Mouse (Mus musculus) frontal cortex, adult 2 months (tissue): ENCODE measurements around the gene Cenpu. TPM values are rescaled to one million over a fixed set of nuclear protein-coding genes. Genes with fewer than 3 reads are reported as not detected.

Experiments used
- DNase-seq, 2 experiments: peaks; one replicate each; pipeline ENCODE4 v3.0.0; 2022; ENCODE audit warnings: low spot score in 1 of 2; ENCODE audit errors: extremely low spot score in 1 of 2
- polyA plus RNA-seq: library from polyadenylated mRNA; depleted of rRNA; stranded (reverse); fragments of >200 nt; gene quantifications from 2 replicates; pipeline ENCODE4 v1.2.3, GENCODE M21; 2012

The Cenpu gene
- polyA plus RNA-seq, 1 experiment, result 2.9 TPM

DNA sequence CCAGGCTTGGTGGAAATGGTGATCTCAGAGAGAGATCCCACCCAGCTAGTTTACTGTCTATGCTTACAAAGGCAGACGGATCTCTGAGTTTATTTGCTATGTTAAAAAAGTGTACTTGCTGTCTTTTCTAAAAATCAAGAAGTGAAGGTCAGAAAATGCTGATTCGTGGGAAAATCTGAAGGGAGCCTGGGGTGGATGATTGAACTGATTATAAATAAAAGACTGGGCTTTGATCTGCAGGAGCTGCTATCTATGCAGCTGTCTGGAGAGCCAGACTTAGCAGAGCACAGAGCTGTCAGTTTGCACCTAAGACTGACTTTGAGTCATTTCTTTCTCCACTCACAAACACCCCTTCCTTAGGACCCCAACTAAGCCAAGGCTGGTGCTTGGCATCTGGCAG lies 45.6 kb downstream of the Cenpu start:
- no peak for DNase-seq

DNA sequence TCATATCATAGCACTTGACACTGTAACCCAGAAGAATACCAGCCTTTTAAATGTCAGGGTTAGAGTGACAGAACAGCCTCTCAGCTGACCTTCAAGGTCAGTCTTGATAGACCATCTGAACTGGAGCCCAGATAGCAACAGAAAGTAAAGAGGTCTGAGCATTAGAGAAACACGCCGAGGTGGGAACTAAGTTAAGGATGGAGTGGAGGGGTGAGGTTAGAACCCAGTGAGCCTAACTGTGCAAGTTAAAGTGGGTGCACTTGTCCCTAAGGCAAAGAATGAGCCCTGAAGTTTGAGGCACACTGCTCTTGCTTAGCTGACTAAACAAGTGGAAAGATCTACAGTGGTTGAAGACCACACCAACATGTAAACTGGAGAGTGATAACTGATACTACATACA lies 46.3 kb downstream of the Cenpu start:
- no peak for DNase-seq

DNA sequence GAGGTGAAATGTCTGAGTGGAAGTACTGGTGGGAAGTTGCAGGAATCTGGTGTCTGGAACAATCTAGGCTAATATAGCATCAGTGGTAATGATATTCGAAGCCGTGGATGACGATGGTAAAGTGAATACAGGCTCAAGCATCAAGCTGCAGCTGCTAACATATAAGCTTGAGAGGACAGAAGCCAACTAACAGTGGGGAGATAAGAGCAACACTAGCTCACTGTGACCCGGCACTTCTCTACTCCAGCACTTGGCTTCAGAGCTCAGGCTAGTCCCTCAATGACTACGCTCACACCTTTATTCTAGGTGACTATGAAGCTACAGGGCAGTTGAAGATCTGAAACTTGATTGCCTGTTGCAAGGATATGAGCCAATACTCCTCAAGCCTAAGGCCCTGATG lies 46.9 kb downstream of the Cenpu start:
- DNase-seq, result no peak

DNA sequence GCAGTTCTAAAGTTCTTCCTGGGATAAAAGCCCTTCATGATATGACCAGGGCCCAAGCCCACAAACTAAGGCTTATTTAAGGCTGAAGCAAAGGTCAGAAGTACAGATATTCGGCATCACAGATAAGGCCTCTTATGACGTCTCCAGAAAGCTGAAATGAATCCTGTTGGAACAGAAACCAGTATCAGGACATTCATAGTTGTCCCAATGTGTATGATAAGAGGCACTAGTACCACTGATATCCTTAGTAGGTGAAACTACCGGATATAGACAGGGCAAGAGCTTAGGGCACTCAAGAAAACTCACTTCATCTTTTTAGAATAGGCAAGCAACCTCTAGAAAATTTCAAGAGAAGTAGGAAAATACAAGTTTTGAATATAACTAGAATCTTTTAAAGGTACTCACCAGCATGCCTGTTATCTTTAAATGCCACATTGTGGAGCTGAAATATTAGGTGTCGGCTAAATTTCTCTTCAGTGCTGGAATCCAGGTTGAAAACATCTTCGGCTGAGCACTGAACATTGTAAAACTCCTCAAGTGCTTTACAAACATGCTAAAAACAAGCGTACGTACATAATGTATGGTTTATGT lies 47.6 kb downstream of the Cenpu start:
- DNase-seq, result no peak

DNA sequence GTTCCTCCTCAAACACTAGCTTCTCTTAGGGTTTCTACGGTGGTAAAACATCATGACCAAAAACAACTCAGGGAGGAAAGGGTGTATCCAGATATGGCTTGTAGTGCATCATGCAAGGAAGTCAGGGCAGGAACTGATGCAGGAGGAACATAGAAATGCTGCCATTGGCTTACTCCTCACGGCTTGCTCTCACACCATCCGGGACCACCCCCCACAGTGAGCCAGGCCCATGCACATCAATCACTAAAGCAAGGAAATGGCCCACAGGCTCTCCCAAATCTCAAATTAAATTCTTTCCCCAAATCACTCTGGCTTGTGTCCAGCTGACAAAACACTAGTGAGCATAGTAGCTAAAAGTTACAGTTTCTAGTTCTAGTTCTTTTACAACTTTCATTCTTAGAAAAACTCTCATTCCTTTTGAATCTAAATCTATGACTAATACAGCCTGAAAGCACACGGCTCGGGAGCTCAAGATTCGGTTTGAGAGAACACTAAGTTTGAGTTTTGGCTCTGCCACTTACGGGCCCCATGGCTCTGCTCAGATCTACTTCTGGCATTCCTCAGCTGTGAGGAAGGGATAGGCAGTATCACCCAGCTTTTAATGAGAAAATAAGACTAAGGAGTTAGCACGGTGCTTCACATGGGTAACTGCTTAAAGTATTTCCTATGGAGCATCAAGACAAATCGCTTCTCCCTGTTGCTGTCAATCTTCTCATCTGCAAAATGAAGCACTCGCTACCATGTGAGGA lies 49.3 kb downstream of the Cenpu start:
- no peak for DNase-seq

DNA sequence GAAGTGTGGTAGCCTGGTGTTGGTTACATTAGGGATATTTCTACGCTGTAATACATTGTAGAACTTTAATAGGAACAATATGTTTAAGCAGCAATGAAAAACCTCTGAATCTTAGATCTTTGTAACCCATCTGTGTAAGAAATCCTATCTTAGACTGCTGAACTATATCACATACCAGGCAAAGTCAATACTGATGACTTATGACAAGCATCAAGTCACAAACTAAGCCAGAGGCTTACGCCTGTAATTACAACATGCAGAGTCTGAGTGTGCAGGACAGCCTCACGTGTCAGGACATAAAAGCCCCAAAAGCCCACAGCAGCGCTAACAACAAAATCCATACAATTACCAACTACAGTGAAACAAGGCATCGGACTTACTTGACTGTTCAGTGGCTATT lies 51.8 kb downstream of the Cenpu start:
- DNase-seq, result no peak

DNA sequence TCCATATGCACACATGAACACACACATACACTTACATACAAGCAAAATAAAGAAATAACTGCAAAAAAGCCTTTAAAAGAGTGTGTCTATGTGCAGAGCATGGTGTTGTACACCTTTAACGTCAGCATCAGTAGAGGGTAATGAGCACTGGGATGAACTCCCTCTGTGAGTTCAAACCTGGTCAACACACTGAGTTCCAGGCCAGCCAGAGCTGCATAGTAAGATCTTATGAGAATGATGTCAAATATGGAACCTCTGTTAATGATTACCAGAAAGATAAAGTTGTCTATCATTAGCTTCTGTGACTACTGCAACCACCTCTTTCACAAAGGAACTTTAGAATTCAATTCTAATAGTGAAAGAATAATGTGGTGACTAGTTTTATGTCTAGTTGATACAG lies 55.1 kb downstream of the Cenpu start:
- no peak for DNase-seq

DNA sequence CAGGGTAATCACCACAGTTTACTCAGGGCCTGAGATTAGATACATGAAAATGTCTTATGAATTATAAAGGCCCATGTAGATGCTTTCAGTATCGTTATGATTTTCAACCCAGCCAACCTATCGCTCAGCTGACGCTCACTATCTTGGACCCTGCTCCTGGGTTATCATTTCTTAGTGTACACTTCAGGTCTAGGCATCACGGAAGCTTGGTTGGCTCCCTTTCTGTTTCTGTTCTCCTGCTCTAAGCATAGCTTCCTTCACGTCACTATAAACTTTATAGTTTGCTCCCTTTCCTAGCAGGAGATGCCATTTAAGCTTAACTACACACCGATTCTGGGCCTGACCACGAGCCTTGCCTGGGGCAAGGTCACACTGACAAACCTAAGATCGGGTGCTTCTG lies 59.7 kb downstream of the Cenpu start:
- no peak for DNase-seq

DNA sequence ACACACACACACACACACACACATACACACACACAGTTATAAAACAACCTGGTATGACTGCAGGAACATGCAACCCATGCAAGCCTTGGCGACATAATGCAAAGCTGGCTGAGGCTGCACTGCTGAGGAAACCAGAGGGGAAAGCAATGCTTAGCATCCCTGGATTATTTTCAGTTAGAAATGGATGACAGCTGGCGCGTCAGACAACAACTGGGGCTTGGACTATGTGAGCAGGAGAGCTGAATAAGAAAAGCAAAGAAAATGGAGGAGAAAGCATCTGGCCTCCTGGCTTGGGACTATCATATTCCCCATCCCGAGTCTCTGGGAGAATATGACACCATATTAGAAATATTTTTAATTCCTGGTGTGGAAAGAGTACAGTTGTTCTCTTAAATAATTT lies 61.1 kb downstream of the Cenpu start:
- peak in 1 of 2 experiments; percentile 20 for DNase-seq

DNA sequence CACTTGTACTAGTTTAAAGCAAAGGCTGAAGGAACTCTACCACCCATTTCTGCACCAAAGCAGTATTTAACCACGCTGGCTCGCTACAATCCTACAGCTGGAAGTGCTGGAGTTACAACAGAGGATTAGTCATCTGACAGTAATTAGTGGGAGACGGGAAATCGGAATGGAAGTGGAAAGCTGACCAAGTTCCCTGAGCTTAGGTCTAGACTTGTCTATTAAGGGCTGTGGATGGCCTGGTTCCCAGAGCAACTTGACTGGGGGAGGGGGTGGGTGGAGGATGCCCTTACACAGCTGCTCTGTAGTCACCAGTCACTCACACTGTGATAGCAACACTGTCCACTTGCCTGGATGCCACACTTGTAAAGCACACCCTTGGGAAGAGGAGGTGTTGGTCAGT lies 61.5 kb downstream of the Cenpu start:
- peak in 1 of 2 experiments; percentile 40 for DNase-seq

DNA sequence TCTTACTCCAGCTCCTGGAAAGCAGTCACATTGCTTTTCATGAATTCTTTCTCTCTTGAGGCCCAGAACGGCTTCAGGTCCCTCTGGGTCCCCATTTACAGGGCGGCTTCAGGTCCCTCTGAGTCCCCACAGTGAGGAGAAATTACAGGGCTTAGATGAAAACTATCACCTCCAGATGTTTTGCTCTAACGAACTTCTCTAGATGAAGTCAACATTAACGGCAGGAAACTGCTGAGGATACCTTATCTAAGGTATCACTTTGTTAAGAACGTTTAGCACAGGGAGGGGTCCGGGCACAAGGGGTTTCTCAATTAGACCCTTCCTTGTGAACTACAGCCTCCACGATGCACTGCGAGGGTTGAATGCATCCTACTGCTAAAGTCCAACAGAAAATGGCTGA lies 64.1 kb downstream of the Cenpu start:
- DNase-seq, result no peak

DNA sequence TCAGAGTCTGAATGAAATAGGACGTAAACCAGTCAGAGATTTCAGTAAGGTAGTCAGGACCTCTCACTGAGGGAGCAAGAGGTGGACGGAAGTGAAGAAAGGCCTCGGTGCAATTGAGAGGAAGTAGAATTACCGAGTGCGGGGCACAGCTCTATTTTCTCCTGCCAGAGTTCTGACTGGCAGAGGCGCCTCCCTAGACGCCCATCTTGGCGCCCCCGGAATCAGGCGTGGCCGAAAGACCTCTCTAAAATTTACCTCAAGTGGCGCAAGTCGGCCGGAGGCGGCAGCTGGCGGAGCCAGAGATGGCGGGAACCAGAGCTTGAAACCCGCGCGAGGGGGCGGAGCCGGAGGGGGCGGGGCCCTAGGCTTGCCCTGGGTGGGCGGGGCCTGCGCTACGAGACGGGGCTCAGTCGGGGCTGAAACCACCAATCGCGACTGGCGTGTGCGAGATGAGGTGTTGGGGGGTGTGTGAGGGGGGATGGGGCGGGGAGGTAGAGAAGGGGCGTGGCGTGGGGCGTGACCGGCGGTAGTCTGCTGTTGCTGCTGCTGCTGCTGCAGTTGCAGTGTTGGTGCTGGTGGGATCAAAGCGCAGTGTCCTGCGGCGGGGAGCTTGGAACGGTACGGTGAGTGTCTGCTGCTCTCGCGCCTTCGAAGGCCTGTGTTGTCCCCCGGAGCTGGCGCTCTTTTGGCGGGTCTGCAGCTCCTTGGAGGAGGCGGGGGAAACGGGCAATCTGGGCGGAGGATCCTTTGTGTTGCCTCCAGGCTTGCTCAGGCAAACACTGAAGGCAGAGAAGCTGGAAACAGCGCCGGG lies 65.3 kb downstream of the Cenpu start, which contains the start of the genes Primpol and Casp3:
Gene Primpol, minus strand, starts transcription at position 334 of the 811 bp plus-strand sequence.
Gene Casp3, plus strand, starts transcription at position 413 of the 811 bp plus-strand sequence.
- DNase-seq, result peak; percentile 87 to 95

DNA sequence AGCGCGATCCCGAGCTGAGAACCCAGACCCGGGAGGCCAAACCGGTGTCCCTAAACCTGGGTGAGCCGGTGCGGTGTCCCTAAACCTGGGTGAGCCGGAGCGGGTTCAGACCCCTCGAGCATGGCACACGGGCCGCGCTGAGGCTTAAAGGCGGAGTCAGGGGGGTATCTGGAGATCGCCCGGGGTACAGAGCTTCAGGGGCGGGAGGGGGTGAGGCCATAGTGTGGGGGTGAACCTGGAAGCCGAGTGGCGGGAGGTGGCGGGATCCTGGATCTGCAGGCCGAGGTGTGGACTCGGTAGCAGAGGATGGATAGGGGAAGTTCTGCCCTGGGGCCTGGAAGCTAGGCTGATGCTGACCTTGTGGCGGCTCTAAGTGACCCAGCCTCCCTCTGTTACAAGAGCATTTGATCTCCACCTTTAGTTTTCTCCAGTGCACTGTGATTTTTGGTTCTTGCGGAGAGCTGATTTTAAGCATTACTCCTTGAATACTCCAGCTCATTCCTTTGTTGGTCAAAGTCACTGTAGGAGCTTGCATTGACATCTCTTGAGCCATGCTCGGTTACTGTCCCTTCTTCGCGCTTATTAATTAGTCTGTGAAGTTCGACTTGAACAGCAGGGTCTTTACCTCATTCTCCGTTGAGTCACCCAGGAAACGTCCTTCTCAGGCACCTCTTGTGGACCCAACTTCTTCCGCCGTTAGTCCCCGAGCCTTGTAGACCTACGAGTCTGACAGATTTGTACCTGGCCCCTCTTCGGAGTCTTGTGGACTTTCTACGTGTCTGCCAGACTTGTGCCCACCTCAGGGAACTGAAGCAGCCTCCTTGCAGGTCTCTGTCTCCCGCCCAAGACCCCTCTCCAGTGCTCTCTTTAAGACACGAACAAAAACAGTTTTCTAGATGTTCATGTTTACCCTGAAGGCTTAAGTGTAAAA lies 66.1 kb downstream of the Cenpu start:
- DNase-seq, result peak in 1 of 2 experiments; percentile 11

DNA sequence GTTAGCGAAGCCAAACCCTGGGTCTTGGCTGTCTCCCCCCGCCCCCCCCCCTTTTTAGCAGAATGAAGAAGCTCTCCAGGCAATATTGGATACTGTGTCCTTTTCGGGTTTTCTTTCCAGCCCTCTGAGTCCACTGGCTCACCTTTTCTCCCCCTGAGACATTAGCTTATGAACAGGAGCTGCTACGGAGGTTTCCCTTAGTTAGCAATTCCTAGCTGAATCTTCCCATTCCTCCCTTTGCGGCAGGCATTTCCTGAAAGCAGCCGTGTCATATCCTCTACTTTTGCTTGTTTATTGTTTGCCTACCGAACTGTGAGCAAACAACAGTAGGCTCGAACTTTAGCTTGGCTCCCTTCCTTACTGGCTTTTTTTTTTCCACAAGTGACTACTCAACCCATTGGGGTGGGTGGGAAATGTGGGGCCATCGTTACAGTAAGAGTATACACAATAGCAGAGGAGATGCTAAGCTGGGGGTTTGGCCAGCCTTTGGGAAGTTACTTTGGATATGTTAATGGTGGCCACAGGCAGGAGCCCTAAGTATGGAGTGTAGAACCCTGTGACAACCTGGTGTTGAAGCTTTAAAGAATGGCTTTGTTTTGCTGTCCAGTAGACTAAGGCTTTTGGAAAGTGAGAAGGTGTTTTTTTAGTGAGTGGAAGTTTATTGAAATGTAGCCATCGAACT lies 67.0 kb downstream of the Cenpu start:
- DNase-seq, result no peak

DNA sequence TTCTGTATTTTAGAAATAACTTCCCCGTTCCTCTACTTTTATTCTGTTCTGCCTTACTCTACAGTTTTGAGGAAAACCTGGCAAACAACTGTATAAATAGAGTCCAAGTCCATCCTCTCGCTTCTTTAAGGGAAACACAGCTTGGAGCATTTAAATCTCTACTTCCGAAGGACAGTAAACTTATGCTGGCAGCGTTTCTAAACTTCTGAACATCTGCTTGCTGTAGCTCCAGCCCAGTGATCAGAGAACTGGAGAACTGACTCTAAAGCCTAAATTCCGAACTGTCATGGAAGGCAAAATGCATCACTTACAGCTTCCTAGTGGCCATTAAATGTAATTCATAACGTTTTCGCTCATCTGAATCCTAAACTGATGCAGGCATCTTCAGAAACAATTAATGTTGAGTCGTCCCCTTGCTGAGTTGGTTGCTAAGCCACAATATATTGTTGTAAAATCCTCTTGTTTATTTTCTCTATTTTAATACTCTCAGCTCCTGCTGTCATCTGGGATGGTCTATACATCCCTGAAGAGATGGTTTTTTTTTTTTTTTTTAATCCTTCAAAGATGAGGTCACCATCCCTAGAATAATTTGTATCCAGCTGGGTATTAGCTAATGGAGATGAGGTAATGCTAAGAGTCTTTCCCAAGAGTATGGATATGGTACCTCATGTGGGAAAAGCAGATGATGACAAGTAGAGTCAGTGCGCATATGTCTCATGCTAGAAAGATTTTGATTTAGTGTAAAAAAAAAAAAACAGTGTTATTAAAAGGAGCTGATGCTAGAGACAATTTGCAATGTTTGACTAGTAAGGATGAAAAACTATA lies 70.8 kb downstream of the Cenpu start:
- DNase-seq, result no peak

DNA sequence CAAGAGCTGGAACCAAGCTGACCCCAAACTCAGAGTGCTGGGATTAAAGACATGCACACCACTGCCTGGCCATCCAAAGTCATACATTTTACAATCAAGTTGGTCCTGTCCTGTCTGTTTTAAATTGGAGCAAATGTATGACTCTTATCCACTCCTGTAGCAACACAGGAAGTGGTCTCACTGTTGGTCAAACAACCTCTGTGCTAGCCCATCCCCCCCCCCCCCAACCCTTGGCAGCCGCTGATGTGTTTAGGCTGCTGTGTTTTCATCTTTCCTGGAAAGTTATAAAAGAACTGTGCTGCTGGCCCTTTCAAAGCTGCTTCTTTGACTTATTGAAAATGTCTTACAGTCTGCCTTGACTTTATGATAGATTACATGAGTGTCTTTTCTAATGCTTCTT lies 73.3 kb downstream of the Cenpu start:
- no peak for DNase-seq

DNA sequence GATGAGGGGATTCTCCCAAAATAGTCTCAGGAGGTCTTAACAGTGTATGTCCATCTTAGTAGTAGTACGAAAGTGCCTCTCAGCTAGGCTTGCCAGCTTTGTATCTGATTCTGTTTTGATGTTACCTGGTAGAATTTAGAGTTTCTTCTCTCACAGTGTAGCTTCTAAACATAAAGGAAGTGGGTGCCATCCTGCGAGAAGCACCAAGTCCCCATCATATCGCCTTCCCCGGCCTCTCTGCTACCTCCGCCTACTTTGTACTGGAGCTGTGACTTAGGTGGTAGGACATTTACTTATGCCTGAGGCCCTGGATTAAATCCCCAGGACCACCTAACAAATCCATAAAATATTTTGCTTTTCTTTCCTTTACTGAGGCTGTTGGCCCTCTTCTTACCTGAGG lies 74.8 kb downstream of the Cenpu start:
- DNase-seq, result no peak

DNA sequence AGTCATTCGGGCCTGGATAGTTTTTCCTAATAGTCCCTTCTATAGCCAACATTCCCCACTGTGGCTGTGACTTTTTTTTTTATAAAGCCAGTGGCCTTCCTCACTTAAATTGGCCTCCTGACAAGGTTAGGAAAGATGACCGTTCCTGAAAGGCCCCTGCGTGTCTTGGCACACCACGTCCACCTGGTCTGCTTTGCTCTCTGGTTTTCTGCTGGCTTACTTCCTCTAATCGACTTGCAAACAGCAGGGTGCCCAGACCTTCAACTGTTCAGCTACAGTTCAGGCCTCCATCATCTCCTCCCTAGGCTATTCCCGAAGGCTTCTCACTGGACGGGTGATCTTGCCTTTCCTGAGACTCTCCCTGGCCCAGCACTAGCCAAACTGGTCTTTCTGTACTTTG lies 76.1 kb downstream of the Cenpu start:
- no peak for DNase-seq

DNA sequence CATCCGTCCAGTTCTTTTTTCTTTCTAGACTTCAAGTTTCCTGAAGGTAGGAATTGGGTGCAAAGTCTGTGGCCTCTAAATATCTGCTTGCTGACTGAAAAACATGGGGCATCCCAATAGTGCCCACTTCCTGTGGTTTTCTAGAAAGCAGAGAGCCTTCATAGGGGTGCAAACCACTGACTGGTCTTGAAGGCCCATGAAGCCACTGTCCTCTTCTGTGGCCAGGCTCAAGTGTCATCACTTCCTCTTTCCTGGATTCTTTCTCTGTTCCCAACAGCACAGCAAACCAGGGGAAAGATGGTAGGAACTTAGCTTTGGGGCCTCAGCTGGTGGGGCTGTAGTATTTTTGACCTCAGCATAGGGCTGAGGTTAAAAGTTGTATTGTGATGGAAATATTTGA lies 76.8 kb downstream of the Cenpu start:
- no peak for DNase-seq
